Mouse (Mus musculus): ENCODE measurements at regions not wholly inside any gene's neighbourhood (a gene's known extent, or its start where the extent isn't known, plus 50 kb on each side); places are given as distances from the start of the nearest gene placed in this dataset.
A peak's percentile ranks its signal among the peaks of the same experiment; 100 is the strongest.

- Histone ChIP-seq H3K27ac (replicated peaks; ENCODE audit: low read depth, low read length) (no peak overlapping the region), H3K4me1 (ENCODE audit: control insufficient read depth, insufficient read depth, low read length) (no peaks in the 10 kb centered on the region), H3K9me3 (ENCODE audit: control insufficient read depth, low read length) (no peaks in the 10 kb centered on the region), H3K27me3 (replicated peaks; ENCODE audit: control insufficient read depth, insufficient read depth, low read length) (no peaks in the 10 kb centered on the region), H3K4me3 (ENCODE audit: low read depth, low read length) (no peak overlapping the region), H3K36me3 (ENCODE audit: control insufficient read depth, insufficient read depth, low read length) (no peaks in the 10 kb centered on the region), H3K9ac (ENCODE audit: low read depth, low read length) (no peak overlapping the region), H3K4me2 (ENCODE audit: low read depth, low read length) (no peak overlapping the region)
- ATAC-seq (ENCODE audit: low read depth) (no peak), DNase-seq (ENCODE audit: low spot score) (no peak)
- WGBS, result 72% methylated on average over 15 of the region's 15 CpGs
Measured at GRCm38 (mm10) chr19:6665264-6666054, 122.6 kb upstream of the Slc22a12 start.

- Histone ChIP-seq H3K27me3 (replicated peaks; ENCODE audit: control insufficient read depth, insufficient read depth, low read length) (no peaks in the 10 kb centered on the region), H3K4me1 (ENCODE audit: control insufficient read depth, insufficient read depth, low read length) (no peaks in the 10 kb centered on the region), H3K4me2 (ENCODE audit: low read depth, low read length) (no peak overlapping the region), H3K27ac (replicated peaks; ENCODE audit: low read depth, low read length) (no peak overlapping the region), H3K4me3 (ENCODE audit: low read depth, low read length) (no peak overlapping the region), H3K36me3 (ENCODE audit: control insufficient read depth, insufficient read depth, low read length) (no peaks in the 10 kb centered on the region), H3K9me3 (ENCODE audit: control insufficient read depth, low read length) (no peaks in the 10 kb centered on the region), H3K9ac (ENCODE audit: low read depth, low read length) (no peak overlapping the region)
- ATAC-seq (ENCODE audit: low read depth), result no peak
- WGBS, result 74% methylated on average over 12 of the region's 12 CpGs
- no peak for DNase-seq (ENCODE audit: low spot score)
Measured at GRCm38 (mm10) chr19:6664311-6664952, 121.6 kb upstream of the Slc22a12 start.

- H3K27me3 ChIP-seq (replicated peaks; ENCODE audit: control insufficient read depth, insufficient read depth, low read length), result no peaks in the 10 kb centered on the region
- ATAC-seq (ENCODE audit: low read depth) (peak; percentile 85), DNase-seq (ENCODE audit: low spot score) (peak; percentile 79)
- WGBS, result 4% methylated on average over 10 of the region's 10 CpGs
- no peaks in the 10 kb centered on the region for H3K9me3 ChIP-seq (ENCODE audit: control insufficient read depth, low read length)
- no peak overlapping the region for H3K4me2 ChIP-seq (ENCODE audit: low read depth, low read length)
- H3K9ac ChIP-seq (ENCODE audit: low read depth, low read length), result no peak overlapping the region
- no peak overlapping the region for H3K4me3 ChIP-seq (ENCODE audit: low read depth, low read length)
- H3K27ac ChIP-seq (replicated peaks; ENCODE audit: low read depth, low read length), result no peak overlapping the region
- no peaks in the 10 kb centered on the region for H3K36me3 ChIP-seq (ENCODE audit: control insufficient read depth, insufficient read depth, low read length)
- no peaks in the 10 kb centered on the region for H3K4me1 ChIP-seq (ENCODE audit: control insufficient read depth, insufficient read depth, low read length)
Measured at GRCm38 (mm10) chr19:6663391-6663790, 120.6 kb upstream of the Slc22a12 start.

GRCm38 (mm10) chr19:6662346-6662939 lies 119.6 kb upstream of the Slc22a12 start:
- no peak overlapping the region for H3K27ac ChIP-seq (replicated peaks; ENCODE audit: low read depth, low read length)
- H3K36me3 ChIP-seq (ENCODE audit: control insufficient read depth, insufficient read depth, low read length), result no peaks in the 10 kb centered on the region
- H3K27me3 ChIP-seq (replicated peaks; ENCODE audit: control insufficient read depth, insufficient read depth, low read length), result no peaks in the 10 kb centered on the region
- no peaks in the 10 kb centered on the region for H3K9me3 ChIP-seq (ENCODE audit: control insufficient read depth, low read length)
- DNase-seq (ENCODE audit: low spot score) (no peak), ATAC-seq (ENCODE audit: low read depth) (no peak)
- no peak overlapping the region for H3K4me3 ChIP-seq (ENCODE audit: low read depth, low read length)
- 19% methylated on average over 4 of the region's 4 CpGs for WGBS
- no peak overlapping the region for H3K4me2 ChIP-seq (ENCODE audit: low read depth, low read length)
- no peaks in the 10 kb centered on the region for H3K4me1 ChIP-seq (ENCODE audit: control insufficient read depth, insufficient read depth, low read length)
- no peak overlapping the region for H3K9ac ChIP-seq (ENCODE audit: low read depth, low read length)

GRCm38 (mm10) chr19:6661508-6661871 lies 118.7 kb upstream of the Slc22a12 start:
- H3K9me3 ChIP-seq (ENCODE audit: control insufficient read depth, low read length), result no peaks in the 10 kb centered on the region
- no peak overlapping the region for H3K4me2 ChIP-seq (ENCODE audit: low read depth, low read length)
- no peaks in the 10 kb centered on the region for H3K27me3 ChIP-seq (replicated peaks; ENCODE audit: control insufficient read depth, insufficient read depth, low read length)
- H3K4me3 ChIP-seq (ENCODE audit: low read depth, low read length), result no peak overlapping the region
- ATAC-seq (ENCODE audit: low read depth) (no peak), DNase-seq (ENCODE audit: low spot score) (no peak)
- 47% methylated on average over 2 of the region's 2 CpGs for WGBS
- no peaks in the 10 kb centered on the region for H3K4me1 ChIP-seq (ENCODE audit: control insufficient read depth, insufficient read depth, low read length)
- H3K27ac ChIP-seq (replicated peaks; ENCODE audit: low read depth, low read length), result no peak overlapping the region
- no peak overlapping the region for H3K9ac ChIP-seq (ENCODE audit: low read depth, low read length)
- no peaks in the 10 kb centered on the region for H3K36me3 ChIP-seq (ENCODE audit: control insufficient read depth, insufficient read depth, low read length)

GRCm38 (mm10) chr19:6660723-6661507 lies 118.1 kb upstream of the Slc22a12 start:
- WGBS, result 43% methylated on average over 8 of the region's 8 CpGs
- no peaks in the 10 kb centered on the region for H3K4me1 ChIP-seq (ENCODE audit: control insufficient read depth, insufficient read depth, low read length)
- H3K9ac ChIP-seq (ENCODE audit: low read depth, low read length), result no peak overlapping the region
- no peaks in the 10 kb centered on the region for H3K27me3 ChIP-seq (replicated peaks; ENCODE audit: control insufficient read depth, insufficient read depth, low read length)
- H3K36me3 ChIP-seq (ENCODE audit: control insufficient read depth, insufficient read depth, low read length), result no peaks in the 10 kb centered on the region
- no peak for ATAC-seq (ENCODE audit: low read depth)
- no peak overlapping the region for H3K4me3 ChIP-seq (ENCODE audit: low read depth, low read length)
- no peak overlapping the region for H3K4me2 ChIP-seq (ENCODE audit: low read depth, low read length)
- H3K27ac ChIP-seq (replicated peaks; ENCODE audit: low read depth, low read length), result no peak overlapping the region
- DNase-seq (ENCODE audit: low spot score), result no peak
- no peaks in the 10 kb centered on the region for H3K9me3 ChIP-seq (ENCODE audit: control insufficient read depth, low read length)

GRCm38 (mm10) chr19:6660157-6660556 lies 117.3 kb upstream of the Slc22a12 start:
- H3K9ac ChIP-seq (ENCODE audit: low read depth, low read length), result no peak overlapping the region
- no peaks in the 10 kb centered on the region for H3K4me1 ChIP-seq (ENCODE audit: control insufficient read depth, insufficient read depth, low read length)
- H3K36me3 ChIP-seq (ENCODE audit: control insufficient read depth, insufficient read depth, low read length), result no peaks in the 10 kb centered on the region
- DNase-seq (ENCODE audit: low spot score), result no peak
- WGBS, result 80% methylated on average over 8 of the region's 8 CpGs
- no peaks in the 10 kb centered on the region for H3K9me3 ChIP-seq (ENCODE audit: control insufficient read depth, low read length)
- no peak for ATAC-seq (ENCODE audit: low read depth)
- no peak overlapping the region for H3K4me3 ChIP-seq (ENCODE audit: low read depth, low read length)
- H3K27ac ChIP-seq (replicated peaks; ENCODE audit: low read depth, low read length), result no peak overlapping the region
- H3K27me3 ChIP-seq (replicated peaks; ENCODE audit: control insufficient read depth, insufficient read depth, low read length), result no peaks in the 10 kb centered on the region
- H3K4me2 ChIP-seq (ENCODE audit: low read depth, low read length), result no peak overlapping the region

- ATAC-seq (ENCODE audit: low read depth) (no peak), DNase-seq (ENCODE audit: low spot score) (no peak)
- no peaks in the 10 kb centered on the region for H3K27me3 ChIP-seq (replicated peaks; ENCODE audit: control insufficient read depth, insufficient read depth, low read length)
- no peak overlapping the region for H3K4me3 ChIP-seq (ENCODE audit: low read depth, low read length)
- H3K4me2 ChIP-seq (ENCODE audit: low read depth, low read length), result no peak overlapping the region
- no peaks in the 10 kb centered on the region for H3K4me1 ChIP-seq (ENCODE audit: control insufficient read depth, insufficient read depth, low read length)
- 78% methylated on average over 5 of the region's 5 CpGs for WGBS
- H3K27ac ChIP-seq (replicated peaks; ENCODE audit: low read depth, low read length), result no peak overlapping the region
- H3K9ac ChIP-seq (ENCODE audit: low read depth, low read length), result no peak overlapping the region
- H3K36me3 ChIP-seq (ENCODE audit: control insufficient read depth, insufficient read depth, low read length), result no peaks in the 10 kb centered on the region
- H3K9me3 ChIP-seq (ENCODE audit: control insufficient read depth, low read length), result no peaks in the 10 kb centered on the region
Measured at GRCm38 (mm10) chr19:6654550-6654949, 111.7 kb upstream of the Slc22a12 start.
